Mouse (Mus musculus) liver, adult 2 months (tissue): ENCODE results near the gene 4930435E12Rik.

Experiments used
- CTCF ChIP-seq: fragments of 200-500 bp; IDR thresholded peaks from 2 replicates; pipeline ENCODE4 v1.5.1; 2011; ENCODE audit warnings: low read depth, low read length, control low read depth
- POLR2A ChIP-seq: fragments of 200-500 bp; IDR thresholded peaks from 2 replicates; pipeline ENCODE4 v1.6.1; 2011; ENCODE audit warnings: low read length, control low read depth; ENCODE audit not compliant: insufficient read depth; ENCODE audit errors: extremely low read depth

DNA sequence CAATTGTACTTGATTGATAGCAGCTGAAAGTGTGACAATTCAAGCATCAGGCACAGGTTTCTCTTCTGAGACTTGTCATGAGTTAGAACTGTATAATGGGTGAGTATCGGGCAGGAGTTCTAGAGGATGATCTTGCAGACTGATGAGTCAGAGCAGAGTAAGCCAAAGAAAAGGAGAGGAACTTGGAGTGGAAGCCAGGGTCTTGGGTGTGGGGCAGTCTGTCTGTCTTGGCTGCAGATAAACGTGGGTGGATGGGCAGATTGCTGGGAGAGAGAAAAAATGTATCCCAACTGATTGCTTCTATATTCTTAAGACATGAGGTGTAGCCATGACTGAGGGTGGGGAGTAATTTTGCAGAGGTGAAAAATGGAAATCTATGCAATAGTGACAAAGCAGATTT is 46.6 kb downstream of the 4930435E12Rik start:
- TF ChIP-seq POLR2A: no peak
- no peak for TF ChIP-seq CTCF
